9 mouse cellular contexts compared by ENCODE assay signal in genomic region chr5:111890800-111891199, GRCm38 (mm10).
DNase-seq lines count a peak whose midpoint lies in the region; ATAC-seq lines count a peak whose summit lies in the region.
"Had no signal": no experiment of that assay in that cellular context is flagged by ENCODE, and none has a peak within 500 bp of the region (broad histone marks: within the 10 kb centered on the region; RNA-seq: fewer than 3 reads in every experiment).

No protein-coding gene starts in this region.

- intact Hi-C loops in gastrocnemius, postnatal 14 days (cut with DNase I; ENCODE audit: low total_unique reads): no loop called here

- H3K9me3 ChIP-seq in intestine, embryonic 14.5 days (ENCODE audit: control insufficient read depth, low read length): no peaks in the 10 kb centered on the region
- H3K9me3 ChIP-seq in liver, embryonic 11.5 days (ENCODE audit: control insufficient read depth, low read length): no peaks in the 10 kb centered on the region
- H3K9me3 ChIP-seq: liver, embryonic 13.5 days had no signal

- H3K4me3 ChIP-seq in intestine, embryonic 14.5 days (ENCODE audit: low read depth, low read length): no peak overlapping the region
- no peak overlapping the region for H3K4me3 ChIP-seq in liver, embryonic 11.5 days (ENCODE audit: low read depth, low read length)
- H3K4me3 ChIP-seq: liver, embryonic 13.5 days had no signal

- peak; percentile 61 for ATAC-seq in intestine, embryonic 14.5 days (replicated peaks; ENCODE audit: low FRiP score, low TSS enrichment, low read depth)
- no peak for ATAC-seq in liver, embryonic 11.5 days (replicated peaks; ENCODE audit: low FRiP score)

- WGBS in intestine, embryonic 14.5 days: 24% methylated on average over 7 of the region's 7 CpGs
- WGBS in liver, embryonic 11.5 days: 54% methylated on average over 7 of the region's 7 CpGs

- no peak overlapping the region for H3K9ac ChIP-seq in intestine, embryonic 14.5 days (ENCODE audit: low read length)
- no peak overlapping the region for H3K9ac ChIP-seq in liver, embryonic 11.5 days (ENCODE audit: low read depth, low read length)
- H3K9ac ChIP-seq: liver, embryonic 13.5 days had no signal

- no peaks in the 10 kb centered on the region for H3K27me3 ChIP-seq in intestine, embryonic 14.5 days (replicated peaks; ENCODE audit: control insufficient read depth, insufficient read depth, low read length)
- H3K27me3 ChIP-seq in liver, embryonic 11.5 days (replicated peaks; ENCODE audit: control insufficient read depth, insufficient read depth, low read length): no peaks in the 10 kb centered on the region
- H3K27me3 ChIP-seq: liver, embryonic 13.5 days had no signal

- H3K4me1 ChIP-seq in intestine, embryonic 14.5 days (replicated peaks; ENCODE audit: control insufficient read depth, insufficient read depth, low read length): peaks cover 42% of the 10 kb centered on the region
- peaks cover 13% of the 10 kb centered on the region; the same call in 1 of the 2 replicates for H3K4me1 ChIP-seq in liver, embryonic 11.5 days (replicated peaks; ENCODE audit: control insufficient read depth, insufficient read depth, low read length)

- peak; percentile 100 for DNase-seq in 3T3-L1 (ENCODE audit: low read depth, low spot score)
- peak; percentile 34 for DNase-seq in adrenal gland, postnatal 14 days
- peak; percentile 85 for DNase-seq in gastrocnemius, postnatal 14 days
- peak; percentile 77 for DNase-seq in intestine, embryonic 14.5 days (ENCODE audit: low spot score)
- no peak for DNase-seq in liver, embryonic 11.5 days (ENCODE audit: low spot score)
- DNase-seq in telencephalon, adult 2 months (ENCODE audit: low read depth, low spot score): peak; percentile 35
- DNase-seq in spleen, postnatal 10 days (ENCODE audit: low spot score in 2 of 2): no peak
- no peak for DNase-seq in thymus, postnatal 4 days
- DNase-seq: liver, embryonic 13.5 days had no signal

- H3K27ac ChIP-seq in intestine, embryonic 14.5 days (ENCODE audit: low read depth): peak overlapping the region; percentile 85
- H3K27ac ChIP-seq in liver, embryonic 11.5 days (ENCODE audit: low read depth, low read length): peak overlapping the region; percentile 30; the same call in 1 of the 2 replicates

- H3K36me3 ChIP-seq in intestine, embryonic 14.5 days (ENCODE audit: control insufficient read depth, insufficient read depth, low read length): no peaks in the 10 kb centered on the region
- no peaks in the 10 kb centered on the region for H3K36me3 ChIP-seq in liver, embryonic 11.5 days (ENCODE audit: control insufficient read depth, insufficient read depth, low read length)
- H3K36me3 ChIP-seq: liver, embryonic 13.5 days had no signal

- H3K4me2 ChIP-seq in intestine, embryonic 14.5 days (ENCODE audit: low read length): no peak overlapping the region
- H3K4me2 ChIP-seq in liver, embryonic 11.5 days: no peak overlapping the region
- H3K4me2 ChIP-seq: liver, embryonic 13.5 days had no signal

Comparison
In these comparisons a context has a peak if more than half of its experiments do, and no peak if none do; other contexts are left out.
1. DNase-seq: peak in 3T3-L1 (single experiment), adrenal gland, postnatal 14 days (single experiment), gastrocnemius, postnatal 14 days (single experiment), intestine, embryonic 14.5 days (single experiment) and telencephalon, adult 2 months (single experiment); none in liver, embryonic 11.5 days (single experiment), spleen, postnatal 10 days (0 of 2) and thymus, postnatal 4 days (single experiment).